Mouse (Mus musculus): Measurements from ENCODE around the gene Cdh13. TPM values are rescaled to one million over a fixed set of nuclear protein-coding genes. Genes with fewer than 3 reads are reported as not detected.
"Not testable (repeated sequence)": the region's sequence is repeated elsewhere in the genome, so short reads cannot be mapped to it uniquely, and the experiment has no call there.

Cdh13 gene
- total RNA-seq, 2 experiments from 2014 or later: 40.7 to 43.8 TPM

- no peak for DNase-seq (ENCODE audit: low spot score in 2 of 2)
Measured at GRCm38 (mm10) chr8:119339546-119339945, 1056.0 kb downstream of the Cdh13 start.

- DNase-seq (ENCODE audit: low spot score in 2 of 2): no peak
Measured at GRCm38 (mm10) chr8:119343606-119344005, 1060.1 kb downstream of the Cdh13 start.

- peak; percentile 95 to 99 for DNase-seq (ENCODE audit: low spot score in 2 of 2)
Measured at GRCm38 (mm10) chr8:119344190-119344856, 1060.8 kb downstream of the Cdh13 start, which contains the start of gene Hsbp1. Gene Hsbp1, plus strand, starts transcription at chr8:119344488.

GRCm38 (mm10) chr8:119345029-119345682 lies 1061.6 kb downstream of the Cdh13 start:
- no peak for DNase-seq (ENCODE audit: low spot score in 2 of 2)

- DNase-seq (ENCODE audit: low spot score in 2 of 2): no peak
Measured at GRCm38 (mm10) chr8:119345683-119346075, 1062.1 kb downstream of the Cdh13 start.

- no peak for DNase-seq (ENCODE audit: low spot score in 2 of 2)
Measured at GRCm38 (mm10) chr8:119351647-119352046, 1068.1 kb downstream of the Cdh13 start.

- peak in 1 of 2 experiments; percentile 32 for DNase-seq (ENCODE audit: low spot score in 2 of 2)
Measured at GRCm38 (mm10) chr8:119352977-119353658, 1069.6 kb downstream of the Cdh13 start.

- DNase-seq (ENCODE audit: low spot score in 2 of 2): no peak
Measured at GRCm38 (mm10) chr8:119353659-119354023, 1070.1 kb downstream of the Cdh13 start.

GRCm38 (mm10) chr8:119356631-119357030 lies 1073.1 kb downstream of the Cdh13 start:
- DNase-seq (ENCODE audit: low spot score in 2 of 2): not testable (repeated sequence)

GRCm38 (mm10) chr8:119358175-119358574 lies 1074.6 kb downstream of the Cdh13 start:
- DNase-seq (ENCODE audit: low spot score in 2 of 2): no peak

- no peak for DNase-seq (ENCODE audit: low spot score in 2 of 2)
Measured at GRCm38 (mm10) chr8:119358836-119359235, 1075.3 kb downstream of the Cdh13 start.

GRCm38 (mm10) chr8:119360686-119361295 lies 1077.3 kb downstream of the Cdh13 start:
- DNase-seq (ENCODE audit: low spot score in 2 of 2): no peak

All from layer of hippocampus, adult 18-20 months (tissue).